Mouse (Mus musculus) kidney, adult 10 weeks (tissue): ENCODE data around the gene Olfr346. TPM values are rescaled to one million over a fixed set of nuclear protein-coding genes. Genes with fewer than 3 reads are reported as not detected.

Experiments
- polyA plus RNA-seq: library from polyadenylated mRNA; stranded (reverse); fragments of 350-450 nt; fragmentation: Illumina TruSeq; extraction: RNeasy Lipid Tissue Mini Kit (QIAGEN cat#74804); gene quantifications from one replicate; pipeline ENCODE4 v1.2.3, GENCODE M21; 2014; ENCODE audit warnings: low read depth, low replicate concordance

Olfr346 gene
- not detected for polyA plus RNA-seq

DNA sequence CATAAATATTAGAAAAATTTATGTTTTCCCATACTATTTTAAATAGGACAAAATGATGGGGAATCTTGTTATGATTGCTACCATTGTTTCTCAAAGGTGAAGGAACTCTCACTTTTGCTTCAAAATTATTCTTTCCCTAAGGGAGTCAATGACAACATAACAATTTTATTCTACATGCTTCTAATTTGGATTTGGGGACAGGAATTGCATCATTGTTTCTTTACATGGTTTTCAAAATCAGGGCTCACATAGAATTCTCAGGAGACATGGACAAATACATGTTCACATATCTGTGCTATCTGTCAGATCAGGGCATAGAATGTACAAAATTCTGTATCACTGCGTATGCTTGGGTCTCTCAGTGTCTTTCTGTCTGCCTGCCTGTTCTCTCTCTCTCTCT, at the start of gene Olfr346:
TSS of gene Olfr346 (plus strand) at position 301 of the 400 bp plus-strand sequence.

DNA sequence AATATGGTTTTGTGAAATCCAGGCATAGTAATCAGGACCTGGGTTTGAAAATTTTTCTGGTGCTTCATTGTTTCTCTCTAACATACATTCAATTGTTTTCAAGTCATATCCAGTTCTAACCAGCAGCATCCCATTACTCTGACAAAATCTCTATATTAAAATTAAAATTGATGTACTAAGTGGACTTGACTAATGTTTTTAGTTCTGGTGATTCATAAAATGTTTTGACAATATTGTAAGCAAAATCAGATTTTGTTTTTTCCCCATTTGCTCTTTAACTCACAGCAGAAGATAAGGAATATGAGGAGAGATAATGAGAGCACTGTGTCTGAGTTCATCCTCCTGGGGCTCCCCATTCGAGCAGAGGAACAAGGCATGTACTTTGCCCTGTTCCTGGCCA, 45.8 kb upstream of the Olfr346 start, which contains the start of gene Olfr345:
TSS of gene Olfr345 (plus strand) at position 301 of the 400 bp plus-strand sequence.

DNA sequence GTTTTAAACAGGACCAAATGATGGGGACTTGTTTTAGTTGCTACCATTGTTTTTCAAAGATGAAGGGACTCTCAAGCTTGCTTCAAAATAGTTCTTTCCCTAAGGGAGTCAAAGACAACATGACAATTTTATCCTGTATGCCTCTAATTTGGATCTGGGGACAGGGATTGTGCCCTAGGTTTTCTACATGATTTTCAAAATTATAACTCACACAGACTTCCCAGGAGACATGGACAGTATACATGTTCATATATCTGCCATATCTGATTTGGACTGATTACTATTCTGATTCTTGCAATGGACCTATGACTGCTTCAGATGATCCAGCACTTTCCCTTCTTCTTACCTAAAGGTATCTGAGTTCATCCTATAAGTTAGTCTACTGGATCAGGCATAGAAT, 46.0 kb downstream of the Olfr346 start, which contains the start of gene Olfr347:
TSS of gene Olfr347 (plus strand) at position 301 of the 400 bp plus-strand sequence.

Other genes starting within 250 kb of the Olfr346 start
- not detected for gene Olfr340, start 233.2 kb upstream of the Olfr346 start, polyA plus RNA-seq
- not detected for gene Olfr341, start 203.3 kb upstream of the Olfr346 start, polyA plus RNA-seq
- gene Olfr342, start 160.8 kb upstream of the Olfr346 start, polyA plus RNA-seq: not detected
- gene Olfr344, start 119.1 kb upstream of the Olfr346 start, polyA plus RNA-seq: not detected
- gene Olfr345, start 45.7 kb upstream of the Olfr346 start, polyA plus RNA-seq: not detected
- not detected for gene Olfr347, start 46.1 kb downstream of the Olfr346 start, polyA plus RNA-seq
- not detected for gene Olfr348, start 98.5 kb downstream of the Olfr346 start, polyA plus RNA-seq
- gene Olfr50, start 104.8 kb downstream of the Olfr346 start, polyA plus RNA-seq: not detected
- not detected for gene Olfr3, start 131.2 kb downstream of the Olfr346 start, polyA plus RNA-seq
- gene Olfr350, start 160.5 kb downstream of the Olfr346 start, polyA plus RNA-seq: not detected
- gene Olfr351, start 176.9 kb downstream of the Olfr346 start, polyA plus RNA-seq: not detected
- not detected for gene Olfr352, start 182.7 kb downstream of the Olfr346 start, polyA plus RNA-seq
- gene Olfr353, start 207.1 kb downstream of the Olfr346 start, polyA plus RNA-seq: not detected
- gene Olfr354, start 219.9 kb downstream of the Olfr346 start, polyA plus RNA-seq: not detected
- not detected for gene Olfr355, start 243.1 kb downstream of the Olfr346 start, polyA plus RNA-seq